ENCODE assay signal across 16 mouse cellular contexts in genomic region chr1:135227339-135227950, GRCm38 (mm10). TPM values are rescaled to one million over a fixed set of nuclear protein-coding genes. Genes with fewer than 3 reads are reported as not detected.
A peak's percentile ranks its signal among the peaks of the same experiment; 100 is the strongest.
DNase-seq lines count a peak whose midpoint lies in the region; ATAC-seq and TF ChIP-seq lines count a peak whose summit lies in the region.
"Had no signal": no experiment of that assay in that cellular context is flagged by ENCODE, and none has a peak within 500 bp of the region (broad histone marks: within the 10 kb centered on the region; RNA-seq: fewer than 3 reads in every experiment).

No protein-coding gene starts in this region.

- no peak overlapping the region for H3K27ac ChIP-seq in kidney, embryonic 15.5 days
- no peak overlapping the region for H3K27ac ChIP-seq in hindbrain, embryonic 13.5 days
- H3K27ac ChIP-seq in liver, postnatal 0 days (ENCODE audit: low read depth): no peak overlapping the region
- H3K27ac ChIP-seq: limb, embryonic 12.5 days had no signal

- H3K27me3 ChIP-seq in kidney, embryonic 15.5 days: no peaks in the 10 kb centered on the region
- H3K27me3 ChIP-seq in hindbrain, embryonic 13.5 days: no peaks in the 10 kb centered on the region
- no peaks in the 10 kb centered on the region for H3K27me3 ChIP-seq in liver, postnatal 0 days (ENCODE audit: insufficient read depth, low read length)
- H3K27me3 ChIP-seq: limb, embryonic 12.5 days had no signal

- 85% methylated on average over 13 of the region's 13 CpGs for WGBS in kidney, embryonic 15.5 days
- WGBS in hindbrain, embryonic 13.5 days: 79% methylated on average over 13 of the region's 13 CpGs
- 79% methylated on average over 12 of the region's 13 CpGs for WGBS in liver, postnatal 0 days (ENCODE audit: insufficient replicate concordance)

- no peaks in the 10 kb centered on the region for H3K36me3 ChIP-seq in kidney, embryonic 15.5 days
- H3K36me3 ChIP-seq in hindbrain, embryonic 13.5 days: no peaks in the 10 kb centered on the region
- no peaks in the 10 kb centered on the region for H3K36me3 ChIP-seq in liver, postnatal 0 days (replicated peaks; ENCODE audit: insufficient read depth, low read length)
- H3K36me3 ChIP-seq: limb, embryonic 12.5 days had no signal

- TF ChIP-seq EP300 in liver, postnatal 0 days (IDR thresholded peaks at IDR 0.05; ENCODE audit: low read depth): no peak

- DNase-seq in kidney, adult 18-20 months: peak; percentile 69
- peak; percentile 60 to 83 for DNase-seq in kidney, postnatal 25 days
- peak; percentile 34 for DNase-seq in ovary, adult 18-20 months (ENCODE audit: low spot score)
- no peak for DNase-seq in embryo, embryonic 9.5 days (ENCODE audit: extremely low spot score)
- no peak for DNase-seq in layer of hippocampus, postnatal 25 days (ENCODE audit: extremely low spot score in 1 of 2, low spot score in 1 of 2)
- DNase-seq in liver, postnatal 0 days: no peak
- DNase-seq: adrenal gland, postnatal 36 days; heart, adult 11 months; heart, postnatal 36 days had no signal

- H3K9me3 ChIP-seq in kidney, embryonic 15.5 days (replicated peaks): no peaks in the 10 kb centered on the region
- no peaks in the 10 kb centered on the region for H3K9me3 ChIP-seq in hindbrain, embryonic 13.5 days
- H3K9me3 ChIP-seq in liver, postnatal 0 days (ENCODE audit: low read length): no peaks in the 10 kb centered on the region
- H3K9me3 ChIP-seq: limb, embryonic 12.5 days had no signal

- peaks cover 4% of the 10 kb centered on the region; the same call in 1 of the 2 replicates for H3K4me1 ChIP-seq in kidney, embryonic 15.5 days
- no peaks in the 10 kb centered on the region for H3K4me1 ChIP-seq in hindbrain, embryonic 13.5 days (replicated peaks)
- no peaks in the 10 kb centered on the region for H3K4me1 ChIP-seq in liver, postnatal 0 days (ENCODE audit: insufficient read depth)
- H3K4me1 ChIP-seq: limb, embryonic 12.5 days had no signal

- no peak overlapping the region for H3K9ac ChIP-seq in kidney, embryonic 15.5 days
- no peak overlapping the region for H3K9ac ChIP-seq in hindbrain, embryonic 13.5 days
- H3K9ac ChIP-seq in liver, postnatal 0 days (replicated peaks): no peak overlapping the region
- H3K9ac ChIP-seq: limb, embryonic 12.5 days had no signal

- no peak overlapping the region for H3K4me2 ChIP-seq in kidney, embryonic 15.5 days
- no peak overlapping the region for H3K4me2 ChIP-seq in hindbrain, embryonic 13.5 days
- no peak overlapping the region for H3K4me2 ChIP-seq in liver, postnatal 0 days (ENCODE audit: low read depth, low read length)
- H3K4me2 ChIP-seq: limb, embryonic 12.5 days had no signal

- TF ChIP-seq CTCF in liver, postnatal 0 days (IDR thresholded peaks at IDR 0.05; ENCODE audit: low read depth): no peak

- no peak overlapping the region for H3K4me3 ChIP-seq in kidney, embryonic 15.5 days (replicated peaks)
- H3K4me3 ChIP-seq in hindbrain, embryonic 13.5 days: no peak overlapping the region
- H3K4me3 ChIP-seq in liver, postnatal 0 days (ENCODE audit: low read depth, low read length): no peak overlapping the region
- H3K4me3 ChIP-seq: limb, embryonic 12.5 days; megakaryocyte, embryonic 14.5 days had no signal

- ATAC-seq in kidney, embryonic 15.5 days (replicated peaks; ENCODE audit: low FRiP score): no peak
- no peak for ATAC-seq in hindbrain, embryonic 13.5 days (ENCODE audit: low FRiP score)
- no peak for ATAC-seq in liver, postnatal 0 days

RNA-seq across cellular contexts. Expression of gene Elf3, which starts 30.9 kb away (rescaled TPM):
- polyA plus RNA-seq in kidney, embryonic 15.5 days (2015; fragmentation: Nextera tagmentation; extraction: Ambion mirVana): 25.8 and 30.7 TPM in 2 replicates
- polyA plus RNA-seq in hindbrain, embryonic 13.5 days (2015; fragmentation: Nextera tagmentation; extraction: Ambion mirVana): 0.19 TPM in 2 replicates
- not detected for total RNA-seq in layer of hippocampus, postnatal 25 days (2021)
- polyA plus RNA-seq in liver, postnatal 0 days (2015; fragmentation: Nextera tagmentation; extraction: Ambion mirVana): 0.59 and 0.67 TPM in 2 replicates
- total RNA-seq: adrenal gland, postnatal 36 days; common myeloid progenitor, adult 5-6 weeks; heart, postnatal 36 days; layer of hippocampus, adult 8-10 months had no signal

RNA-seq across cellular contexts. Expression of gene Rnpep, which starts 56.4 kb away (rescaled TPM):
- polyA plus RNA-seq in kidney, embryonic 15.5 days (2015; fragmentation: Nextera tagmentation; extraction: Ambion mirVana): 88.0 and 93.4 TPM in 2 replicates
- 101 and 102 TPM in 2 replicates for polyA plus RNA-seq in hindbrain, embryonic 13.5 days (2015; fragmentation: Nextera tagmentation; extraction: Ambion mirVana)
- total RNA-seq in layer of hippocampus, postnatal 25 days (2021): 10 to 100 TPM; 51.3 to 57.3 TPM
- polyA plus RNA-seq in liver, postnatal 0 days (2015; fragmentation: Nextera tagmentation; extraction: Ambion mirVana): 20.0 TPM in 2 replicates

RNA-seq across cellular contexts. Expression of gene Gpr37l1, which starts 60.0 kb away (rescaled TPM):
- 0.09 TPM in 1 of 2 replicates, not detected in the other for polyA plus RNA-seq in kidney, embryonic 15.5 days (2015; fragmentation: Nextera tagmentation; extraction: Ambion mirVana)
- 0.35 and 0.41 TPM in 2 replicates for polyA plus RNA-seq in hindbrain, embryonic 13.5 days (2015; fragmentation: Nextera tagmentation; extraction: Ambion mirVana)
- total RNA-seq in layer of hippocampus, postnatal 25 days (2021): 100 to 1,000 TPM; 226 to 229 TPM
- polyA plus RNA-seq in liver, postnatal 0 days (2015; fragmentation: Nextera tagmentation; extraction: Ambion mirVana): not detected in 2 replicates
- total RNA-seq: common myeloid progenitor, adult 5-6 weeks had no signal
- polyA plus RNA-seq: forebrain, embryonic 11.5 days; limb, embryonic 12.5 days had no signal

Comparison
In these comparisons a context has a peak if more than half of its experiments do, and no peak if none do; other contexts are left out.
1. DNase-seq: peak in kidney, adult 18-20 months (single experiment), kidney, postnatal 25 days (2 of 2) and ovary, adult 18-20 months (single experiment); none in embryo, embryonic 9.5 days (single experiment), layer of hippocampus, postnatal 25 days (0 of 2) and liver, postnatal 0 days (single experiment).
2. RNA of gene Elf3, which starts 30.9 kb away (polyA plus RNA-seq): 25.8 to 30.7 TPM in kidney, embryonic 15.5 days; 0.59 to 0.67 TPM in liver, postnatal 0 days and 0.19 TPM in hindbrain, embryonic 13.5 days; every median in the first group is over 10 times any median in the second.